Mouse (Mus musculus) MEL (cell line): ENCODE measurements around the gene Stfa2l1. TPM values are rescaled to one million over a fixed set of nuclear protein-coding genes. Genes with fewer than 3 reads are reported as not detected.
"Not testable (repeated sequence)": the region's sequence is repeated elsewhere in the genome, so short reads cannot be mapped to it uniquely, and the experiment has no call there.

Source experiments
- DNase-seq: peaks from one replicate; pipeline ENCODE4 v3.0.0; 2011; ENCODE audit warnings: low read depth, low spot score
- H3K27ac ChIP-seq: 2 replicates; pipeline ENCODE4 v1.5.1; 2012; ENCODE audit warnings: low read depth, mild to moderate bottlenecking, control low read depth, low read length, moderate library complexity; ENCODE audit not compliant: control insufficient read depth
- H3K27me3 ChIP-seq, 2 experiments: fragments of 150-350 bp in 1 of 2; sonication (generic) in 1 of 2; 2 replicates each; pipeline ENCODE4 v1.6.1; 2012; ENCODE audit warnings: low read length in 2 of 2, mild to moderate bottlenecking in 2 of 2, improper control_type of control experiment in 1 of 2, moderate library complexity in 1 of 2; ENCODE audit not compliant: insufficient read depth in 2 of 2, control insufficient read depth in 1 of 2
- H3K36me3 ChIP-seq, 2 experiments: 2 replicates each; pipeline ENCODE4 v1.6.1; 2012 to 2014; ENCODE audit warnings: low read length in 2 of 2, improper control_type of control experiment in 1 of 2, inconsistent platforms in 1 of 2, mild to moderate bottlenecking in 1 of 2; ENCODE audit not compliant: insufficient read depth in 2 of 2, control insufficient read depth in 1 of 2
- H3K4me1 ChIP-seq, 2 experiments: fragments of 150-350 bp in 1 of 2; sonication (generic) in 1 of 2; 2 replicates each; pipeline ENCODE4 v1.6.1; 2012; ENCODE audit warnings: low read length in 2 of 2, improper control_type of control experiment in 1 of 2, mild to moderate bottlenecking in 1 of 2; ENCODE audit not compliant: insufficient read depth in 2 of 2, control insufficient read depth in 1 of 2
- H3K4me3 ChIP-seq, 2 experiments: fragments of 150-350 bp in 1 of 2; sonication (generic) in 1 of 2; 2 replicates each; pipeline ENCODE4 v1.5.1; 2012; ENCODE audit warnings: low read depth in 2 of 2, low read length in 2 of 2, mild to moderate bottlenecking in 2 of 2, moderate library complexity in 2 of 2, control low read depth in 1 of 2, improper control_type of control experiment in 1 of 2; ENCODE audit not compliant: control insufficient read depth in 1 of 2, insufficient read depth in 1 of 2
- H3K79me2 ChIP-seq: 2 replicates; pipeline ENCODE4 v1.6.1; 2012; ENCODE audit warnings: mild to moderate bottlenecking, low read length, moderate library complexity; ENCODE audit not compliant: control insufficient read depth, poor library complexity, insufficient read depth
- H3K9ac ChIP-seq: 2 replicates; pipeline ENCODE4 v1.6.1; 2012; ENCODE audit warnings: low read depth, mild to moderate bottlenecking, control low read depth, low read length, moderate library complexity; ENCODE audit not compliant: control insufficient read depth, poor library complexity, severe bottlenecking
- H3K9me3 ChIP-seq: fragments of 150-350 bp; sonication (generic); replicated peaks from 2 replicates; pipeline ENCODE4 v1.6.1; 2012; ENCODE audit warnings: mild to moderate bottlenecking, low read length, improper control_type of control experiment, moderate library complexity; ENCODE audit not compliant: insufficient read depth
- BHLHE40 ChIP-seq: IDR thresholded peaks from 2 replicates; pipeline ENCODE4 v1.6.1; 2012; ENCODE audit warnings: low read depth, mild to moderate bottlenecking, inconsistent platforms, low read length, improper control_type of control experiment, borderline replicate concordance
- CTCF ChIP-seq, 3 experiments: IDR thresholded peaks in 2 of 3; conservative IDR thresholded peaks in 1 of 3; 2 replicates each; pipeline ENCODE4 v1.5.1; 2011 to 2012; ENCODE audit warnings: low read length in 3 of 3, low read depth in 2 of 3, mild to moderate bottlenecking in 2 of 3, improper control_type of control experiment in 1 of 3, inconsistent platforms in 1 of 3, mixed read lengths in 1 of 3, moderate library complexity in 1 of 3; ENCODE audit not compliant: control insufficient read depth in 1 of 3, insufficient read depth in 1 of 3, poor library complexity in 1 of 3, severe bottlenecking in 1 of 3
- E2F4 ChIP-seq: IDR thresholded peaks from 2 replicates; pipeline ENCODE4 v1.6.1; 2011; ENCODE audit warnings: low read depth, low read length, improper control_type of control experiment, borderline replicate concordance
- ELF1 ChIP-seq: IDR thresholded peaks from 2 replicates; pipeline ENCODE4 v1.6.1; 2014; ENCODE audit warnings: low read depth, mild to moderate bottlenecking, inconsistent platforms, low read length, improper control_type of control experiment, moderate library complexity
- GABPA ChIP-seq: IDR thresholded peaks from 2 replicates; pipeline ENCODE4 v1.6.1; 2012; ENCODE audit warnings: low read depth, mild to moderate bottlenecking, inconsistent platforms, low read length, improper control_type of control experiment, moderate library complexity
- KAT2A ChIP-seq: conservative IDR thresholded peaks from 2 replicates; pipeline ENCODE4 v1.6.1; 2012; ENCODE audit warnings: low read depth, low read length, improper control_type of control experiment, inconsistent platforms
- MAFK ChIP-seq: IDR thresholded peaks from 2 replicates; pipeline ENCODE4 v1.6.1; 2011; ENCODE audit warnings: low read depth, mild to moderate bottlenecking, low read length, improper control_type of control experiment, borderline replicate concordance
- MAX ChIP-seq: IDR thresholded peaks from 2 replicates; pipeline ENCODE4 v1.6.1; 2011; ENCODE audit warnings: low read length, improper control_type of control experiment
- MAZ ChIP-seq: IDR thresholded peaks from 2 replicates; pipeline ENCODE4 v1.6.1; 2012; ENCODE audit warnings: low read depth, mild to moderate bottlenecking, inconsistent platforms, low read length, improper control_type of control experiment
- MEF2A ChIP-seq: IDR thresholded peaks from 2 replicates; pipeline ENCODE4 v1.6.1; 2014; ENCODE audit warnings: low read depth, mild to moderate bottlenecking, inconsistent platforms, low read length, improper control_type of control experiment; ENCODE audit not compliant: poor library complexity, insufficient replicate concordance, severe bottlenecking; ENCODE audit errors: extremely low read depth
- MXI1 ChIP-seq: IDR thresholded peaks from 2 replicates; pipeline ENCODE4 v1.6.1; 2011; ENCODE audit warnings: mild to moderate bottlenecking, low read depth, low read length, improper control_type of control experiment
- MYB ChIP-seq: IDR thresholded peaks from 2 replicates; pipeline ENCODE4 v1.6.1; 2011; ENCODE audit warnings: mild to moderate bottlenecking, low read depth, low read length, improper control_type of control experiment
- NELFE ChIP-seq: IDR thresholded peaks from 2 replicates; pipeline ENCODE4 v1.6.1; 2011; ENCODE audit warnings: low read depth, low read length, improper control_type of control experiment
- NRF1 ChIP-seq: IDR thresholded peaks from 2 replicates; pipeline ENCODE4 v1.6.1; 2014; ENCODE audit warnings: low read depth, mild to moderate bottlenecking, inconsistent platforms, low read length, improper control_type of control experiment, moderate library complexity; ENCODE audit not compliant: poor library complexity, insufficient read depth, severe bottlenecking
- POLR2AphosphoS2 ChIP-seq: IDR thresholded peaks from 2 replicates; pipeline ENCODE4 v1.6.1; 2011; ENCODE audit warnings: low read length, improper control_type of control experiment
- POLR2AphosphoS5 ChIP-seq: IDR thresholded peaks from 2 replicates; pipeline ENCODE4 v1.6.1; 2012; ENCODE audit warnings: low read depth, borderline replicate concordance, mild to moderate bottlenecking, inconsistent platforms, low read length, moderate library complexity, mixed read lengths
- RCOR1 ChIP-seq: IDR thresholded peaks from 2 replicates; pipeline ENCODE4 v1.6.1; 2012; ENCODE audit warnings: low read depth, mild to moderate bottlenecking, inconsistent platforms, low read length, improper control_type of control experiment
- TBP ChIP-seq: IDR thresholded peaks from 2 replicates; pipeline ENCODE4 v1.8.0; 2011; ENCODE audit warnings: low read depth, low read length, improper control_type of control experiment
- ZMIZ1 ChIP-seq: IDR thresholded peaks from 2 replicates; pipeline ENCODE4 v1.6.1; 2012; ENCODE audit warnings: low read depth, mild to moderate bottlenecking, inconsistent platforms, low read length, improper control_type of control experiment, moderate library complexity
- polyA plus RNA-seq, 2 experiments: library from polyadenylated mRNA; stranded (reverse) in 1 of 2; unstranded in 1 of 2; fragments of >175 nt in 1 of 2; fragments of >200 nt in 1 of 2; gene quantifications; 2 replicates each; pipeline versions ENCODE4 v1.2.1 to v1.2.4; 2012; ENCODE audit warnings: low replicate concordance in 2 of 2, low read depth in 1 of 2; ENCODE audit not compliant: insufficient read length in 2 of 2, insufficient read depth in 1 of 2, missing spikeins in 1 of 2
- total RNA-seq: library from RNA; depleted of rRNA; stranded (reverse); fragments of 300-350 nt; gene quantifications from 2 replicates; pipeline ENCODE4 v1.2.3, GENCODE M21; 2012

The Stfa2l1 gene
- total and polyA plus RNA-seq, 3 experiments = not detected

GRCm38 (mm10) chr16:36128092-36128491, 28.5 kb upstream of the Stfa2l1 start:
- Histone ChIP-seq H3K27ac (no peak overlapping the region), H3K9ac (no peak overlapping the region), H3K79me2 (no peaks in the 10 kb centered on the region), H3K9me3 (no peaks in the 10 kb centered on the region), H3K4me1 (no peaks in the 10 kb centered on the region), H3K36me3 (no peaks in the 10 kb centered on the region)
- DNase-seq = no peak
- no peak for TF ChIP-seq POLR2AphosphoS5
- no peak for TF ChIP-seq GABPA
- no peak for TF ChIP-seq NRF1
- no peak for TF ChIP-seq MAZ
- TF ChIP-seq MYB = no peak
- no peak for TF ChIP-seq CTCF (IDR thresholded peaks at IDR 0.05 in 2 of 3, conservative IDR thresholded peaks at IDR 0.05 in 1 of 3; ENCODE audit: control insufficient read depth in 1 of 3, insufficient read depth in 1 of 3, low read depth in 2 of 3, low read length in 3 of 3, poor library complexity in 1 of 3, severe bottlenecking in 1 of 3)
- no peak for TF ChIP-seq RCOR1
- TF ChIP-seq, all 39 proteins: peak for 0
- H3K27me3 ChIP-seq = no peaks in the 10 kb centered on the region; a peak in 1 of 4 replicates
- no peak overlapping the region for H3K4me3 ChIP-seq

GRCm38 (mm10) chr16:36131141-36131540, 25.5 kb upstream of the Stfa2l1 start, which contains the start of gene Csta1:
Csta1 (minus strand) TSS chr16:36131241.
- Histone ChIP-seq H3K4me3 (no peak within 1 kb of the TSS), H3K4me1 (no peaks in the 10 kb centered on the region), H3K27me3 (no peaks in the 10 kb centered on the region; a peak in 1 of 4 replicates), H3K9me3 (no peaks in the 10 kb centered on the region), H3K27ac (no peak within 1 kb of the TSS), H3K79me2 (no peaks in the 10 kb centered on the region), H3K36me3 (no peaks in the 10 kb centered on the region), H3K9ac (no peak within 1 kb of the TSS)
- DNase-seq = no peak
- TF ChIP-seq NELFE (no peak), ZMIZ1 (no peak), GABPA (no peak)

GRCm38 (mm10) chr16:36138201-36138600, 18.4 kb upstream of the Stfa2l1 start:
- H3K4me3 ChIP-seq = no peak overlapping the region
- H3K79me2 ChIP-seq = no peaks in the 10 kb centered on the region
- no peak overlapping the region for H3K9ac ChIP-seq
- H3K27me3 ChIP-seq = no peaks in the 10 kb centered on the region; a peak in 1 of 4 replicates
- DNase-seq = no peak
- no peaks in the 10 kb centered on the region for H3K9me3 ChIP-seq
- no peaks in the 10 kb centered on the region for H3K36me3 ChIP-seq
- no peaks in the 10 kb centered on the region for H3K4me1 ChIP-seq
- TF ChIP-seq MEF2A = no peak
- no peak for TF ChIP-seq E2F4
- TF ChIP-seq TBP = no peak
- TF ChIP-seq BHLHE40 = no peak
- TF ChIP-seq GABPA = no peak
- TF ChIP-seq ZMIZ1 = no peak
- no peak for TF ChIP-seq RCOR1
- no peak for TF ChIP-seq ELF1
- no peak for TF ChIP-seq POLR2AphosphoS2
- no peak for TF ChIP-seq NELFE
- TF ChIP-seq MXI1 = no peak
- TF ChIP-seq KAT2A = no peak
- TF ChIP-seq MAZ = no peak
- TF ChIP-seq MAX = no peak
- no peak for TF ChIP-seq MAFK
- TF ChIP-seq NRF1 = no peak
- no peak overlapping the region for H3K27ac ChIP-seq

- not testable (repeated sequence) for H3K9me3 ChIP-seq, H3K79me2 ChIP-seq, H3K27ac ChIP-seq, H3K4me3 ChIP-seq, H3K27me3 ChIP-seq, H3K36me3 ChIP-seq, H3K4me1 ChIP-seq, H3K9ac ChIP-seq
- peak; percentile 30 for DNase-seq
Measured at GRCm38 (mm10) chr16:36167841-36168240, 11.2 kb downstream of the Stfa2l1 start.
